Mouse (Mus musculus) heart, postnatal 10 days (tissue): ENCODE results near the gene Pcsk2. TPM values are rescaled to one million over a fixed set of nuclear protein-coding genes. Genes with fewer than 3 reads are reported as not detected.

Source experiments
- DNase-seq, 2 experiments: peaks; one replicate each; pipeline ENCODE4 v3.0.0; 2021
- intact Hi-C: fragments of 180-260 bp; cut with DNase I; formaldehyde crosslinking; loops from one replicate; pipeline ENCODE4 v1.15.1; 2025
- total RNA-seq, 2 experiments: library from RNA; stranded (reverse); gene quantifications; 2 replicates each; pipeline ENCODE4 v1.2.3; 2021

Pcsk2 gene
- total RNA-seq, 2 experiments from 2014 or later, result not detected

DNA sequence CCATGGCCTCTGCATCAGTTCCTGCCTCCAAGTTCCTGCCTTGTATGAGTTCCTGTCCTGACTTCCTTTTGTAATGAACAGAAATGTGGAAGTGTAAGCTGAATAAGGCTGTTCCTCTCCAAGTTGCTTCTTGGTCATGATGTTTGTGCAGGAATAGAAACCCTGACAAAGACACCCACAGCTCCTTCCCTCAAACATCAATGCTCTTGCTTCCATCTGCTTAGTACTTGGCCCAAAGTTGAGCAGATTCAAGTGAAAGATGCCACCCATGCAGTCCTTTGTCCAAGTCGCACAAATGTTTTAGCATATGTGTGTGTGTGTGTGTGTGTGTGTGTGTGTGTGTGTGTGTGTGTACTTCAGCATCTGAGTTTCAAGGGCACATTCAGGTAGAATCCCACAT, 97.3 kb downstream of the Pcsk2 start:
- no peak for DNase-seq
- intact Hi-C loops, result no loop called here

- intact Hi-C loops, result no loop called here
Observed at GRCm38 (mm10) chr2:143644374-143644773, 98.4 kb downstream of the Pcsk2 start.

GRCm38 (mm10) chr2:143646001-143646400, 100.0 kb downstream of the Pcsk2 start:
- DNase-seq, result no peak
- intact Hi-C loops, result no loop called here

More at GRCm38 (mm10) chr2:143644374-143644773, 98.4 kb downstream of the Pcsk2 start:
- DNase-seq, result no peak

DNA sequence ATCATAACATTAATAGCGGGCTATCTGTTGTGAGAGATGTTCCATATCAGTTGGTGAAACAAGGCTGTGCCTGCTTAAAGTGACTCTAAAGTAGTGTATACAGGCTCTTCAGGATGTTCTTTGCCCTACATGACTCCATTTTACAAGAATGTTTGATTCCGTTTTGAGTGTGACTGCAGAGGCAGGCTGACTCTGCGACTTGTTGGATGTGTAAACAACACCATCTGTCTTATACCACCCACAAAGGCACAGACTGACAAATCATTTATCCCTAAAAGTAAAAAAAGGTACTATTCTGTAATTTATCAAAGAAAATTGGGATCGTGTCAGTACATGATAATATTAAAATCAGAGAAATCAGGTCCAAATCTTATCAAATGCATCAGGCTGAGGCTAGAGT, 108.7 kb downstream of the Pcsk2 start:
- intact Hi-C loops, result no loop called here
- no peak for DNase-seq

DNA sequence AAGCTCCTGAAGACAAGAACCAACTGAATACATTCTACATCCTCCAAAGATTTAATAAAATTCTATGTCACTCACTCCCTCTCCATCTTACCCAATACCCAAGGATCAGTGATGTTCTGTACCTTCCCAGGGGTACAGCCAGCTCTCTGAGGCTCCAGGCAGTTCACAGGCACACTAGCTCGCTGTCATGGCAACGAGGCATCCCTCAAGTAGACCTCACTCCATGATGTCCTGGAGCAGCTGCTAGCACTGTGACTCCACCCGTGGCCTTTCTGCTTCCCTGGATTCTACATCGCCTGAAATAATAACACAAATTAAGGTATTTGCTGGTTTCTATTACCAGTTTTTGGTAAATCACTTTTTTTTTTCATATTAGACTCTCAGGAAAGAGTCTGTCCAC, 111.0 kb downstream of the Pcsk2 start:
- DNase-seq, result no peak
- intact Hi-C loops, result no loop called here

DNA sequence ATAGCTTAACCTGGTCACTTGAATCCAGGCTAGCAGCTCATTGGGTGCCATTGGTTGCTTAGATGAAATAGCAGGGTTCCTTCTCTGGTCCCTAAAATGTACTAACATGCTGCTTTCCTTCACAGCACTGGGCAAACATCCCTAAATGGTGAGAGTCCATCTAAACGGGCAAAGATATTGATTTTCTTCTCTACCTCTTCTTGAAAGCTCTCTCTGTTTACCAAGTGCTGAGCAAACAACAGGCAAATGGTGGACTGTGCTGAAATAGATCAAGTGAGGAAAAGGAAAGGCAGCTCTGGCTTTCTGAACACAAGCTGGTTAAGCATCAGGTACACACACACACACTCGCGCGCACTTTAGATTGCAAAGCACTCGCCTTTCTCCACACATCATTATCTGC, 120.8 kb downstream of the Pcsk2 start:
- intact Hi-C loops, result no loop called here
- DNase-seq, result no peak

DNA sequence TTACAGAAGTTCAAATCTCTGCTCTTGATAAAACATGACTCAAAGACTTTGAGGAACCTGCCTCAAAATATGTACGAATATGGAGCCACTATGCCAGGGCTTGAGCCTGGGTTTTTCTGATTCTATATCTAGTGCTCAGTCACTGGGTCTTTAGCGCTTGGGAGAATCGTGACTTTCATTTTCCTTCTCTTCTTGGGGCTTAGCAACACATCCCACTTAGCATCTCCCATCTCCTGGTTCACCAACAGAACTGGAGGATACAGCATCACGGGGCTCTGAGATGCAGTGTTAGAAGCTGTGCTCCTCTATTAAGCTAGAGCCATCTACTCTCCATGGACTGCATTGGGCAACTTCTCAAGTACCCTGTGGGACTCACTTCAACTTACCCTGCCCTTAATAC, 131.9 kb downstream of the Pcsk2 start:
- DNase-seq, result no peak
- intact Hi-C loops, result no loop called here

DNA sequence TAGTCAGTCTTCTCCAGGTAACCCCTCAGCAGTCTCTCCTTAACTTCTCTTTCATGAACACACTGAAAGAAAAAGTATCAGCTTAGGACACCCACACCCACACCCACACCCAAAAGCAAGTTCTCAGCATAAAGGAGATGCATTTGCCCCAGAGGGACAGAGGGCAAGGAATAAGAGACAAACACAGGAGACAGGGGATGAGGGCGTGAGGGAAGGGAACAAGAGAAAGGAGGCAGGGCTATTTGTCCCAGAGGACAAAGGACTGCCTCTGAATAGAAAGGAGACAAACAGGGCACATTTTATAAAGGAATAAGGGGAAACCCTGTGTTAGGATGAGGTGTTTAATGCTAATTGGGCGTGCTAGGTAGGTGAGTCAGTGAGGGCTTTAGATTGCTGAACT, 133.6 kb downstream of the Pcsk2 start:
- intact Hi-C loops, result no loop called here
- DNase-seq, result no peak

DNA sequence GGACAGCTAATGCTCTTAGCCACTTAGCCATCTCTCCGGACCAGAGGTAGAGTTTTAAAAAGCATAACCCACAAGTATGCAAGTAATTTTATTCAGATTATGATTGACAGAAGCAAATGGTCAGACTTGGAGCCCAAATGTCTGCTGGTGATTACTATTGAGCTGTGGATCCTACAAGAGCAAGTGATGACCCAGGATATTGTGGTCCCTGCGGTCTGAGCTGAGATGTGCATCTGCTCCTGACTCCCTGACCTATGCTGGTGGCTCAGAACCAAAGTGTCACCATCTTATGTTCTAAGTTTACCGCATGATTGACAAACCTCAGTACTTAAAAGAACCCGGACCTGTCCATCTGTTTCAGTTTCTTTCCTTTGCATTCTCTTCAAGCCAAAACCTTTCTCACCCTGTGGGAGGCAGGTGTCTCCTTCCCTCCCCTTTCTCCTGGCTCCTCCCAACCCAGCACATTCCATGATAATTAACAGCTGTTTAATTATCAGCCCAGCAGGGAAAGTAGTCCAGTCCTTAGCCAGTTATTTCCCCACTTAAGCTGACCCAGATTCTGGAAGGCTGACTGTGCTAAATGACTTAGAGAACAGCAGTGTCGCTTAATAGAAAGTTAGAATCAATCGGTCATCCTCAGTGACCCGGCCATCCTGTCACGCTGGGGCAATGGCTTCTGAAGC, 136.1 kb downstream of the Pcsk2 start:
- no peak for DNase-seq
- intact Hi-C loops, result no loop called here

DNA sequence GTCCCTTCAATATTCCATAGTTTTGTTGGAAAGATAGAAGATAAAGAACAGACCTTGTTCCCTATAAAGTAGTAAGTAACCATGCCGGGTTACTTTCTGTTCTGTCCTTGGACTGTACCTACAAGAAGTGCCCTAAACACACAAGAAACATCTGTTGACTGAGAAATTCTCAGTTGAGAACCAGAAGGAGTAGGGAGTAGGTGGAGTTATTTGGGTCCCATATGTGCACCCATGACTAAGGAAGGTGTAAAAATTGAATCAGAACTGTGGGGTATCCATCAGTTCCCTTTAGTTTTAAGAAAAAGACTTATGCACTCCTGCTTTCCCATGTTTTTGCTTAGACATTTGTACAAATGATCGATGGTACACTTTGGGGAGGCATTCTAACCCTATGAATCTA, 137.6 kb downstream of the Pcsk2 start:
- intact Hi-C loops, result no loop called here

DNA sequence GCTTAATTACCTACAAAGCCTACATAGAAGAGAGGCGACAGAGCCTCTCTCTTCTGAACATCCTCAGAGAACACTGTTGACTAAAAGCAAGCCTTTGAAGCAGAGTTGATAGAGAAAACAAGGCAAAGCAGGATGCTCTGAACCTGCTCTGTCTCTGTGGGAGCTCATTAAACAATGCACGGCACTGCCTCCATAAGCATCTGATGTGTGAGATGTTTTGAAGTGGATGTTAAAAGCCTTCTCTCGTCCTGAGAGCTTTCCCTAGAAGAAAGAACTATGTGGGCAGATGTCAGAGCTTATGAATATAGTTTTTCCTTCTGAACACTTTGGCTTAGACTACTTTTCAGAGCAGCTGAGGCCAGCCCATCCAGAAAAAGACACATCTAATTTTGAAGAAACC, 145.3 kb downstream of the Pcsk2 start:
- intact Hi-C loops, result no loop called here
- DNase-seq, result no peak

More for the DNA sequence above, 137.6 kb downstream of the Pcsk2 start:
- no peak for DNase-seq

DNA sequence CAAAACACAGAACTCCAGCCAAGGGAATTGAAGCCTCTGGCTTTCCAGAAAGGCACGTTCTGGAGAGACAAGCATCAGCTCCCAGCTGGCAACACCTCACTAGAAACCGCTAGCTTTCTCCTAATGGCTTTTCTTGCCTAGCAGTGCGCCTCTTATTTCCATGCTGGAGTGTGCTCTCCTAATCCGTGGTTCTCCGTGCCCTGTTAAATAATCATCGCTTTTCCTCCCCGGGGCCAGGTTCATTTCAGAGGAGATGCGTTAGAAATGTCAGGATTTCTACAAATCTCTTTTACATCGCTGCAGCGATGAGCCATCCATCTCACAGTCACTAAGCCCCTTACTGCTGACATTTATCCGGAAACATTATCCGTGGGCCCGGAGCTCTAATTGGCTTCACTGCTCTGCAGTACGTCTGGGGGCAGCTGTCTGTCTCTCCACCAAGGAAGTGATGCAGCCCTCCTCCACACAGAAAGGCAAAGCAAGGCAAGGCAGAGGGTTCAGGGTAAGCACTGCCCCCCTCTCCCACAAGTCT, 150.1 kb downstream of the Pcsk2 start:
- intact Hi-C loops, result no loop called here
- DNase-seq, result no peak

GRCm38 (mm10) chr2:143696704-143697103, 150.7 kb downstream of the Pcsk2 start:
- DNase-seq, result no peak
- intact Hi-C loops, result no loop called here

- intact Hi-C loops, result no loop called here
- DNase-seq, result no peak
Observed at GRCm38 (mm10) chr2:143701141-143701540, 155.2 kb downstream of the Pcsk2 start.

DNA sequence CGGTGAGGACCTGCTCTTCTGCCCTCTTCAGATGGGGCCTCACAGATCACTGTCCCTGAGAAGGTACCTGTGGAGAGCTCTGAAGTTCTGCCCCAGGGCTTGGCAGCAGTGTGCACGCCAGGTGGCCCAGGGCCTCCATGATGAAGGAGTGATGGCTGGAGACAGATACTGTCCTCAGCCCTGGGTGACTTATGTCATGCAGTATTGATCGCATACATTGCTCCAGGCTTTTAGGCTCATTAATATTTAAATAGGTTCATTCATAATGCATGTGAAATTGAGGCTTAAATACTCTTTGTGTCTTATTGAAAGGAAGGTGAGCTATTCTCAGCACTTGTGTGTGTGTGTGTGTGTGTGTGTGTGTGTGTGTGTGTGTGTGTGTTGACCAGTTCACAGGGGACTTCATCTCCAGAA, 157.0 kb downstream of the Pcsk2 start:
- no peak for DNase-seq
- intact Hi-C loops, result no loop called here

GRCm38 (mm10) chr2:143708205-143708604, 162.2 kb downstream of the Pcsk2 start:
- intact Hi-C loops, result no loop called here
- DNase-seq, result no peak

DNA sequence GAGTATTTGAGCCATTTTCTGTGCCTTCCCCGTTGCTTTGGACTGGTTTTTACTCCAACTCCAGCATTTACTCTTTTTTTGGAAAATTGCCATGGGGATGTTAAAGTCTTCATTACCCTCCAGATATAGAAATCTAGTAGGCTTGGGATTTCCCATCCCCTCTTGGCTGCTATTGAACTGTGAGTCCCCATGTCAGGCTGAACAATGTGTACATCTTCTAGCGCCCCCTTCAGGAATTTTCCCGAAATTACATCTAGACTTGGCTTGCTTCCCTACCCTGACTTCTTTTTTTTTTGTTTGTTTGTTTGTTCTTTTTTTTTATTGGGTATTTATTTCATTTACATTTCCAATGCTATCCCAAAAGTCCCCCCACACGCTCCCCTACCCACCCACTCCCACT, 163.3 kb downstream of the Pcsk2 start:
- no peak for DNase-seq
- intact Hi-C loops, result no loop called here

DNA sequence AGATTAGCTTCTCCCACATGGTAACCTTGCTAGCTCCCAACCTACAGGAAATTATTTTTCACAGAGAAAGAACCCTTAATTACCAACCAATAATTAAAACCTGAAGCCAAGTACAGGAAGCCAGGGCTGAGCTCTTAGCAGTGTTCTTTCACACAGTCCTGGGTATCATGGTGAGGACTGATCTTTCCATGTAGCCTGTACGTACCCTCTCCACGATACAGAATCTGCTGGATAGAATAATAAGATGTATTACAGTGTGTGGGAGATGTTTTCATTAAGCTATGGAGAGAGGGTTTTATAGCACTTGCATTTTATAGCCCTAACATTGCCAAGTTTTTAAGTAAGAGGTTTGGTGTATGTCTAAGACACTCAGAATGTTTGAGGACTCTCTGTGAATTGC, 164.0 kb downstream of the Pcsk2 start:
- intact Hi-C loops, result no loop called here
- no peak for DNase-seq

DNA sequence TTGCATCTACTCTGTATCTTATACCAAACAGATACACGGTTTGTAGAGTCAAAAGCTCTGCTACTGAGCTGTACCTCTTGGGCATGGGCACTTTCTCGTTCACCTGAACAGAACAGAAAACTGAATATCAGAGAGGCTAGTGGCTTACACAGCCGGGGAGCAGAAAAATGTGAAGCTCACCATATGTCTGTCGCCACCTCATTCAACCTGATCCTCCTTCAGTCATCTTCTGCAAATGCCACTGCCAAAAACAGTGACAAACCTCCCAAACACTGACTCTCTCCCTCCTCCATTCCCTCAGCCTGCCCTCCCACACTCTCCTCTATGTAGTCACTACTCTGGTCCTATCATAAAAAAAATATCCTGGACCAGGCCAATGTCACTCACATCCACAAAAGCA, 165.9 kb downstream of the Pcsk2 start:
- no peak for DNase-seq
- intact Hi-C loops, result no loop called here

GRCm38 (mm10) chr2:143712901-143713300, 166.9 kb downstream of the Pcsk2 start:
- no peak for DNase-seq
- intact Hi-C loops, result no loop called here

GRCm38 (mm10) chr2:143713902-143714301, 167.9 kb downstream of the Pcsk2 start:
- DNase-seq, result no peak
- intact Hi-C loops, result no loop called here

- intact Hi-C loops, result no loop called here
- no peak for DNase-seq
Observed at GRCm38 (mm10) chr2:143715110-143715509, 169.2 kb downstream of the Pcsk2 start.

DNA sequence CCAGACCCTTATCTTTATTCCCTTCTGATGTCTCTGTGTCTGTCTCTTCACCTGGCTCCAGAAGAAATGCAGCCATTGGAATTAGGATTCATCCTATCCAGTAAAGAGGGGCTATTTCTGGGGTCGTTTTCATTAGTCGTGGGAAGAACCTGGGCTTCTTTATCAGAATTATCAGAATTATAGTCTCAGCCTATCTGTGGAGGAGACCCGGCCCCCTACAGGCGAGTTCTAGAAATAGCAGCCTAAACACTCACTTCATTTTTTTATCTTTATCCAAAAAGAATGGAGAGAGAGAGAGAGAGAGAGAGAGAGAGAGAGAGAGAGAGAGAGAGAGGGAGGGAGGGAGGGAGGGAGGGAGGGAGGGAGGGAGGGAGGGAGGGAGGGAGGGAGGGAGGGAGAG, 177.3 kb downstream of the Pcsk2 start:
- intact Hi-C loops, result no loop called here
- no peak for DNase-seq
